Mouse (Mus musculus) lung, postnatal 0 days (tissue): ENCODE data around the gene Lipc.

Source experiments
- CTCF ChIP-seq: IDR thresholded peaks from 2 replicates; pipeline ENCODE4 v1.5.1; 2016; ENCODE audit warnings: antibody characterized with exemption, mild to moderate bottlenecking
- EP300 ChIP-seq: IDR thresholded peaks from 2 replicates; pipeline ENCODE4 v1.6.1; 2016; ENCODE audit warnings: antibody characterized with exemption, mild to moderate bottlenecking, control low read depth

DNA sequence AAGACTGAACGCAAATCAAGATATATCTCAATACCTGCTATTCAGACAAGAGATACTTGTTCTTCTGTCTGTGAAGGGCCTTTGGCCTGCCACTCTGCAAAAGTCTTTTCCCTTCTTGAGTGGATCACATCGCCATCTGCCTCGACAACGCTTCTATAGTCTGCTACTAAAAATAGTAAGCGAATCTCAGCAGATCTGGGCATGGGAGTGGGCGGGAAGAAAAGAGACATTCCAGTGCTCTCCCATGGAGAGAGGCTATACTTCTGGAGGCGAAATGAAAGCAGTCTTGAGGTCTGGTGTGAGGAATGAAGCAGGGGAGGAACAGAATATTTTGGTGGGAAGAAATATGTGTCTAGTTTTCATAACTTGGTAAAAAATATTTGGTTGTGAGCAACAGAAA is 163.3 kb downstream of the Lipc start:
- TF ChIP-seq EP300 (no peak), CTCF (no peak)
